Mouse (Mus musculus): ENCODE measurements at regions not wholly inside any gene's neighbourhood (a gene's known extent, or its start where the extent isn't known, plus 50 kb on each side); places are given as distances from the start of the nearest gene placed in this dataset.

DNA sequence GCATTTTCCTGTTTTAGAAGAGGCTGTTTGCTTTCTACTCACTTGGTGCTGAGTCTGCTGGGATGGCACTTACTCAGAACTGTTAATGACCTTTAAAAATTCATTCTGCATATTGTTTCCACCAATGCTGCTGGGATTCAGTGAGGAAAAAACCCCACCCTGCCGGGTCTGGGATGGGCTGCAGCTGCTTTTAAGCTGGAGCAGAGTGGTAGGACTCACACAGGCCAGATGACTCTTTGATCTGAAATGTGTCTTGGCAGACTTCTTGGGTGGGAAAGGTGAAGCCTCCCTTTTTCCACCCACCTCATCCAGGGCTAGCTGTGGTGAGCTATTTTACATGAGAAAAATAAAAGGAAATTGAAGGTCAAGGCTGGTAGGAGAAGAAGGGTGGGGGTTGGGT is 56.4 kb upstream of the Ddhd1 start:
- Histone ChIP-seq H3K27me3 (ENCODE audit: insufficient read depth, low read length) (no peaks in the 10 kb centered on the region), H3K9ac (no peak overlapping the region), H3K4me2 (no peak overlapping the region), H3K9me3 (ENCODE audit: low read depth, low read length) (no peaks in the 10 kb centered on the region), H3K27ac (ENCODE audit: low read depth) (no peak overlapping the region), H3K36me3 (ENCODE audit: insufficient read depth) (no peaks in the 10 kb centered on the region), H3K4me1 (ENCODE audit: insufficient read depth) (no peaks in the 10 kb centered on the region), H3K4me3 (ENCODE audit: low read depth, low read length) (no peak overlapping the region)
- no peak for TF ChIP-seq CTCF (IDR thresholded peaks at IDR 0.05; ENCODE audit: low read depth)
- 26% methylated on average over 1 of the region's 1 CpGs for WGBS
- DNase-seq (no peak), ATAC-seq (ENCODE audit: insufficient read depth) (no peak)

DNA sequence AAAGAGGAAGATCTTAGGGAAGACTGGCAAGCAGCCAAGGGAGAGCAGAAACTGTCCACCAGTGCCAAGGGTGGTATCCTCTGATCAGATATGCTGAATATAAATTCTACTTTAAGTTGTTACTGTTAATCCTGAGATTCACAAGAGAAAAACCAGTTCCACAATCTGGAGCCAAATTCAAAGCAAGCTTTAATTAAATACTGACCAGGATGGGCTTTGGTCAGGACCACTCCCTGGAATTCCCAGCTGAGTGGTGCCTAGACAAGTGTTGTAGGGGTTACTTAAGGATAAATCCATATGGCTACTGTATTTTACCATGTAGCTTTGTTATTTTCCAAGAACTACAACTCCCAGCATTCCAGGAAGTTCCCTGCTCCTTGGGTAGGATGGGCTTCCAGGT is 56.8 kb upstream of the Ddhd1 start:
- no peak for TF ChIP-seq CTCF (IDR thresholded peaks at IDR 0.05; ENCODE audit: low read depth)
- DNase-seq, result peak; percentile 9
- H3K4me2 ChIP-seq, result no peak overlapping the region
- H3K4me3 ChIP-seq (ENCODE audit: low read depth, low read length), result no peak overlapping the region
- no peak overlapping the region for H3K9ac ChIP-seq
- H3K4me1 ChIP-seq (ENCODE audit: insufficient read depth), result no peaks in the 10 kb centered on the region
- H3K36me3 ChIP-seq (ENCODE audit: insufficient read depth), result no peaks in the 10 kb centered on the region
- no peak overlapping the region for H3K27ac ChIP-seq (ENCODE audit: low read depth)
- no peaks in the 10 kb centered on the region for H3K9me3 ChIP-seq (ENCODE audit: low read depth, low read length)
- no peak for ATAC-seq (ENCODE audit: insufficient read depth)
- H3K27me3 ChIP-seq (ENCODE audit: insufficient read depth, low read length), result no peaks in the 10 kb centered on the region

DNA sequence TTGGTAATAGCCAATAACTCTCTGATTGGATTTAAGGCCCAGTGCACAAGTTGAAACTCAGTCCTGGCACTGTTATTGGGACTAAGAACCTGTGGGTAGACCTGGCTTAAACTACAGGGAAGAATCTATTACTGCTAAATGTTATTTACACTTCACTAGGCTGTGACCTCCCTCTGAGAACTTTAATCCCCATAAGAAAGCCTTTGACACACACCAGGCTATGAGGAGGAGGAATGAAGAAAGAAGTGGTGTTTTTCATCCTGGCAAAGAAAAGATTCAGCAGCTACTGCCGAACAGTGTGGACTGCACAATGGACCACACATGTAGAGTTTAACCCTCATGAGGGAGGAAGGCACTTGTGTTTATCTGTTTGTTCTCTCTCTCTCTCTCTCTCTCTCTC is 58.2 kb upstream of the Ddhd1 start:
- no peak overlapping the region for H3K9ac ChIP-seq
- no peak overlapping the region for H3K4me3 ChIP-seq (ENCODE audit: low read depth, low read length)
- H3K27ac ChIP-seq (ENCODE audit: low read depth), result no peak overlapping the region
- no peak for TF ChIP-seq CTCF (IDR thresholded peaks at IDR 0.05; ENCODE audit: low read depth)
- H3K27me3 ChIP-seq (ENCODE audit: insufficient read depth, low read length), result no peaks in the 10 kb centered on the region
- no peak for ATAC-seq (ENCODE audit: insufficient read depth)
- whole genome bisulfite sequencing, result 33% methylated on average over 1 of the region's 1 CpGs
- H3K4me1 ChIP-seq (ENCODE audit: insufficient read depth), result no peaks in the 10 kb centered on the region
- H3K4me2 ChIP-seq, result no peak overlapping the region
- DNase-seq, result no peak
- no peaks in the 10 kb centered on the region for H3K9me3 ChIP-seq (ENCODE audit: low read depth, low read length)
- H3K36me3 ChIP-seq (ENCODE audit: insufficient read depth), result no peaks in the 10 kb centered on the region

DNA sequence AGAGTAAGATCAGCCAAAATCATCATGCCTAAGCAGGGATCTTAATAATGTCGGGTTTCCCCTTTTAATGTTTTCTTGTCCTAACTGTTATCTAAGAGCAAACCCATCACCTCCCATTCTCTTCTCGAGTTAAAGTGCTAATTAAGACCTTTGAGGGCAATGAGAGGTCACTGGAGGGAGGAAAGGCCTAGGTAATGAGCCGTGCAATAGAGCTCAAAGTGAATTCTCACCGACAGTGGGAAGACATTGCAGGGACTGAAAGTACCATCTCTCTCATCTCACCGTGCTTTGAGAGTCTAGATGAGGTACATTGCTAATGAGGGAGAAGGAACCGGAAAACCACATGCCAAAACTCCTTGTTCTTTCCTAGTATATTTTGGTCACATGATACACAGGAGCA is 64.9 kb upstream of the Ddhd1 start:
- no peak for TF ChIP-seq CTCF (IDR thresholded peaks at IDR 0.05; ENCODE audit: low read depth)
- no peaks in the 10 kb centered on the region for H3K36me3 ChIP-seq (ENCODE audit: insufficient read depth)
- DNase-seq (no peak), ATAC-seq (ENCODE audit: insufficient read depth) (no peak)
- no peaks in the 10 kb centered on the region for H3K27me3 ChIP-seq (ENCODE audit: insufficient read depth, low read length)
- H3K4me3 ChIP-seq (ENCODE audit: low read depth, low read length), result no peak overlapping the region
- no peaks in the 10 kb centered on the region for H3K4me1 ChIP-seq (ENCODE audit: insufficient read depth)
- H3K9ac ChIP-seq, result no peak overlapping the region
- no peaks in the 10 kb centered on the region for H3K9me3 ChIP-seq (ENCODE audit: low read depth, low read length)
- H3K4me2 ChIP-seq, result no peak overlapping the region
- 57% methylated on average over 6 of the region's 6 CpGs for WGBS
- no peak overlapping the region for H3K27ac ChIP-seq (ENCODE audit: low read depth)

DNA sequence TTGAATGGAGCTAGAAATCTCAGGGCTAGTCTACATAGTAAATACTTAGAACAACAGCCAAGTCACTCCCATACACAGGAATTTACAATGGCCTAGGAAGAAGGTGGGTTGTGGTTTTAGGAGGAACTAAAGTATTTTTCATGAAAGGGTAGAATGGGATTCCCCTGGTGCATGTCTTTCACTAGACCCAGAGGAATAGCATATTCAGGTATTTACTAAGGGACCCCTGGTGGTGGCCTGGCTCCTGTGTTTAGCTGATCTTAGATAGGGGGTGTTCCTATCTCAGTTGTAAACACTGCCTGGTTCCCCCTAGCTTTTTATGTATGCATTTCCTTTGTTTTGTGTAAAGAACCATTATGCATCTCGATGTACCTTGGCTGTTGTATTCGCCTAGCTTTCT is 66.4 kb upstream of the Ddhd1 start:
- Histone ChIP-seq H3K27me3 (ENCODE audit: insufficient read depth, low read length) (no peaks in the 10 kb centered on the region), H3K9me3 (ENCODE audit: low read depth, low read length) (no peaks in the 10 kb centered on the region), H3K4me2 (no peak overlapping the region), H3K36me3 (ENCODE audit: insufficient read depth) (no peaks in the 10 kb centered on the region), H3K27ac (ENCODE audit: low read depth) (no peak overlapping the region), H3K4me3 (ENCODE audit: low read depth, low read length) (no peak overlapping the region), H3K9ac (no peak overlapping the region), H3K4me1 (ENCODE audit: insufficient read depth) (no peaks in the 10 kb centered on the region)
- 92% methylated on average over 2 of the region's 2 CpGs for WGBS
- no peak for TF ChIP-seq CTCF (IDR thresholded peaks at IDR 0.05; ENCODE audit: low read depth)
- no peak for DNase-seq
- ATAC-seq (ENCODE audit: insufficient read depth), result no peak

DNA sequence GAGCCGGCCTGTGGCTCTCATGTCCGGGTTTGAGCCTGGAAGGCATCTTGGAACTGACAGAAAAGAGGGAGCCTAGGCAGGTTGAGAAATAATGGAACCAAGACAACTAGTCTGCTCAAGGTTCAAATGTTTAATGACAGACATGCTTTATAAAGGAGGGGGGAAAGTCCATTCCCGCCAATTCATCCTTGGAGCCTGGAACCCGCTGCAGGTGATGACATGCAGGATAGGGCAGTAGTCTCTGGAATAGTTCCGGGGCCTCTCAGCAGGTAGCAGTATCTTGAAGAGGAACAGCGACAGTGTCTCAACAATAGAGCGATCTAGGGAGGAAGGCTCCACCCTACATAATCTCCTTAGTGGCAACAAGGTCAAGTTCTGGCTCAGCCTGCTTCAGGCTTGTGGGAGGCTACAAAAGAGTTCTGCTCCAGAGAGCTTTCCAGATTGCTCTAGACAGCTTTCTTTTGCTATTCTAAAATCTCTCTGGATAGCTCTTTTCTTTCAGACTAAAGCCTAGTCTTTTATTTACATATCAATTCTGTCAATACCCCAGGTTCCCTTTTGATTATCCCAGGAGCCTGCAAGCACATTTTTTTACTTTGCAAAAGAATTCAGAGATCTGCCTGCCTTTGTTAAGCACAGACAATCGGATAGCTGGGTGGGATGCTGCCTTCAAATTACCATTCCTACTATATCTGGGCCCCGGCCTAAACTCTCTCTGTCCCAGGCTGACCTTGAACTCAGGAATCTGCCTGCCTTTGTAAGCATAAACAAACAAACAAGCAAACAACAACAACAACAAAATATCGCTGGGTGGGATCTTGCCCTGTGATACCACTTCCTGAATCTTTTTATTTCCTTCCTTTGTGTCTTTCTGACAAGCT is 76.8 kb upstream of the Ddhd1 start:
- Histone ChIP-seq H3K4me1 (ENCODE audit: insufficient read depth) (no peaks in the 10 kb centered on the region), H3K9me3 (ENCODE audit: low read depth, low read length) (no peaks in the 10 kb centered on the region), H3K36me3 (ENCODE audit: insufficient read depth) (no peaks in the 10 kb centered on the region), H3K27ac (ENCODE audit: low read depth) (no peak overlapping the region), H3K4me3 (ENCODE audit: low read depth, low read length) (no peak overlapping the region), H3K27me3 (ENCODE audit: insufficient read depth, low read length) (no peaks in the 10 kb centered on the region), H3K9ac (no peak overlapping the region), H3K4me2 (no peak overlapping the region)
- DNase-seq (no peak), ATAC-seq (ENCODE audit: insufficient read depth) (no peak)
- TF ChIP-seq CTCF (IDR thresholded peaks at IDR 0.05; ENCODE audit: low read depth), result no peak
- WGBS, result 73% methylated on average over 10 of the region's 10 CpGs

DNA sequence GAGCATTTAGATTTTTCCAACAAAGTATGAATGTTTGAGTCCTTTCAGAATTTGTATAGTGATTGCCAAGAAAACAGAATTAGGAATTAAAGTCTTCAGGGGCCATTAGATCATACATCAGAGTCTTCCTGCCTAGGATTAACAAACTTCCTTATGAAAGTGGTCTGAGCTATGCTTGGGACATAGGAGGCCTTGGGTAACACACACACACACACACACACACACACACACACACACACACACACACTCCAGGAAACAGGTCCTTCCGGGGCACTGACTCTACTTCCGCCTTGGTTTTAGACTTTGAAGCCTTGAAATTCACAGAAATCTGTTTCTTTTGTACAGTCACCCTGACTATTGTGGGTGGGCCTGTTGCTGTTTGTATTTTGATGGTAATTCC is 80.0 kb upstream of the Ddhd1 start:
- no peaks in the 10 kb centered on the region for H3K27me3 ChIP-seq (ENCODE audit: insufficient read depth, low read length)
- H3K4me2 ChIP-seq, result no peak overlapping the region
- TF ChIP-seq CTCF (IDR thresholded peaks at IDR 0.05; ENCODE audit: low read depth), result no peak
- H3K27ac ChIP-seq (ENCODE audit: low read depth), result no peak overlapping the region
- no peak overlapping the region for H3K9ac ChIP-seq
- DNase-seq (no peak), ATAC-seq (ENCODE audit: insufficient read depth) (no peak)
- H3K4me3 ChIP-seq (ENCODE audit: low read depth, low read length), result no peak overlapping the region
- H3K36me3 ChIP-seq (ENCODE audit: insufficient read depth), result no peaks in the 10 kb centered on the region
- no peaks in the 10 kb centered on the region for H3K9me3 ChIP-seq (ENCODE audit: low read depth, low read length)
- WGBS, result 100% methylated on average over 2 of the region's 2 CpGs
- H3K4me1 ChIP-seq (ENCODE audit: insufficient read depth), result no peaks in the 10 kb centered on the region

Data from lung, embryonic 14.5 days (tissue).